Mouse (Mus musculus): ENCODE results near the gene Bcl11b. TPM values are rescaled to one million over a fixed set of nuclear protein-coding genes. Genes with fewer than 3 reads are reported as not detected.

The Bcl11b gene
- total and polyA plus RNA-seq, 3 experiments = 0.77 to 1.3 (median 1.1) TPM

DNA sequence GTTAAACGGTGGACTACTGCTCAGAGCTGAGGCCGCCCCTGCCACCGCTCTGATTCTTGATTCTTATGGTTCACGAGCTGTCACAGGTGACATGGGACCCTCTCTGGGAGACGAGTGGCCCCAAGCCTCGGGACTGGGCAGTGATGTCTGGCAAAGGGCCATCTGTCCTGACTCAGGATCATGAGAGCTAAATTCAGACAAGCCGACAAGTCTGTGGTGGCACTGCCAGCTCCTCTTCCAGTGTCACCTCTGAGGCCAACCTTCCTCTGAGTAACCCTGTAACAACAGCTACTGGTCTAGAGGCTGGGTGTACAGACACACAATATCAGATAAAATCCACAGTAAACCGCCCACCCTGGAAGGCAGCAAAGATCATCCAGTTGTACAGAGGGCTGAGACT, 20.2 kb downstream of the Bcl11b start:
- no peak for TF ChIP-seq CTCF (IDR thresholded peaks at IDR 0.05)
- TF ChIP-seq EP300 (IDR thresholded peaks at IDR 0.05; ENCODE audit: insufficient read depth, low read depth, low read length) = peak; percentile 74
- 60% methylated on average over 8 of the region's 8 CpGs for WGBS
- Histone ChIP-seq H3K27ac (no peak overlapping the region), H3K9ac (ENCODE audit: low read depth, low read length) (no peak overlapping the region), H3K36me3 (ENCODE audit: control insufficient read depth, insufficient read depth, low read length) (no peaks in the 10 kb centered on the region), H3K27me3 (ENCODE audit: control insufficient read depth, insufficient read depth, low read length) (no peaks in the 10 kb centered on the region; the same call in 1 of the 2 replicates), H3K4me3 (no peak overlapping the region), H3K4me1 (ENCODE audit: control insufficient read depth, insufficient read depth, low read length) (no peaks in the 10 kb centered on the region), H3K79me2 (replicated peaks; ENCODE audit: control insufficient read depth, insufficient read depth, low read length) (no peaks in the 10 kb centered on the region)
- intact Hi-C loops (cut with DNase I) = no loop called here
- peak; percentile 33 to 55 for DNase-seq

DNA sequence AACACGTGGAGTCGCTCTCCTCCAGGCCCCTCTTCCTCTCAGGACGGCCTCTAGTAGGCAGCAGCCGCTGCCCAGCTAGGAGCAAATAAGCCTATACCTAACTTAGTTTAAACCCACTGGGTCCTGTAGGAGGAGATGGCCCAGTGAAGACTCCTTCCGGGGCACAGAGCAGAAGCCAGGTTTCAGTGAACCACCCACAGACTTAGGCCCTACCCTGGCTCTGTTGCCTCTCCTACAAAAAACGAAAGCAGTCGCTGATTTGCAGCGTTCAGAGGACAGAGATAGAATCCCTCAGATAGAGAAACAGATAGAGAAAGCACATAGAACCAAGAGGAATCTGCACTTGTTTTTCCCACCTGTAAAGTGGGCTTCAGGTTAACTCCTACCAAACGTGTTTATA, 21.1 kb downstream of the Bcl11b start:
- no peak for DNase-seq
- Histone ChIP-seq H3K27me3 (ENCODE audit: control insufficient read depth, insufficient read depth, low read length) (no peaks in the 10 kb centered on the region; the same call in 1 of the 2 replicates), H3K79me2 (replicated peaks; ENCODE audit: control insufficient read depth, insufficient read depth, low read length) (no peaks in the 10 kb centered on the region), H3K4me3 (no peak overlapping the region), H3K36me3 (ENCODE audit: control insufficient read depth, insufficient read depth, low read length) (no peaks in the 10 kb centered on the region), H3K4me1 (ENCODE audit: control insufficient read depth, insufficient read depth, low read length) (no peaks in the 10 kb centered on the region), H3K27ac (no peak overlapping the region), H3K9ac (ENCODE audit: low read depth, low read length) (no peak overlapping the region)
- TF ChIP-seq EP300 (IDR thresholded peaks at IDR 0.05; ENCODE audit: insufficient read depth, low read depth, low read length) (no peak), CTCF (IDR thresholded peaks at IDR 0.05) (no peak), POLR2A (IDR thresholded peaks at IDR 0.05; ENCODE audit: insufficient read depth, low read depth, low read length) (no peak)
- 86% methylated on average over 9 of the region's 9 CpGs for WGBS
- intact Hi-C loops (cut with DNase I) = no loop called here

DNA sequence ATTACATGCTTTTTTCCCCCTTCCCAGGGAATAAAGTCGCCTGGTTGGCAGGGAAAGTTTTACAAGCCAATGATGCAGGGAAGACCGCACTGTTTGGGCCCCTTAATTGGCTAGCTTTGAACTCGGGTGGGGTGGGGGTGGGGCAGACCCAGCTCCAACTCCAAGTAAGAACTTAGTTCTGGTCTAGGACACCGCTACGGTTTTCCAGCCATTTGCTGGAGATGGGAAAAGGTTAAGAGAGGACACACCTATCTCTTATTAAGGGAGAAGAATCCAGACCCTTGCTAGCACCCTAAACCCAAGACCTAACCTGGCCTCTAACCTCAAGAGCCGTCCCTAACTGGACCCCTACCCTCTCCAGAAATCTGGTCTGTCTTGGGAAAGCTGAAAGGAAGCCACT, 22.2 kb downstream of the Bcl11b start:
- no peaks in the 10 kb centered on the region for H3K36me3 ChIP-seq (ENCODE audit: control insufficient read depth, insufficient read depth, low read length)
- 74% methylated on average over 6 of the region's 6 CpGs for WGBS
- no peak for TF ChIP-seq EP300 (IDR thresholded peaks at IDR 0.05; ENCODE audit: insufficient read depth, low read depth, low read length)
- TF ChIP-seq CTCF (IDR thresholded peaks at IDR 0.05) = no peak
- TF ChIP-seq POLR2A (IDR thresholded peaks at IDR 0.05; ENCODE audit: insufficient read depth, low read depth, low read length) = no peak
- H3K79me2 ChIP-seq (replicated peaks; ENCODE audit: control insufficient read depth, insufficient read depth, low read length) = no peaks in the 10 kb centered on the region
- DNase-seq = no peak
- H3K27ac ChIP-seq = no peak overlapping the region
- H3K9ac ChIP-seq (ENCODE audit: low read depth, low read length) = no peak overlapping the region
- intact Hi-C loops (cut with DNase I) = no loop called here
- H3K4me1 ChIP-seq (ENCODE audit: control insufficient read depth, insufficient read depth, low read length) = no peaks in the 10 kb centered on the region
- H3K4me3 ChIP-seq = no peak overlapping the region
- no peaks in the 10 kb centered on the region; the same call in 1 of the 2 replicates for H3K27me3 ChIP-seq (ENCODE audit: control insufficient read depth, insufficient read depth, low read length)

DNA sequence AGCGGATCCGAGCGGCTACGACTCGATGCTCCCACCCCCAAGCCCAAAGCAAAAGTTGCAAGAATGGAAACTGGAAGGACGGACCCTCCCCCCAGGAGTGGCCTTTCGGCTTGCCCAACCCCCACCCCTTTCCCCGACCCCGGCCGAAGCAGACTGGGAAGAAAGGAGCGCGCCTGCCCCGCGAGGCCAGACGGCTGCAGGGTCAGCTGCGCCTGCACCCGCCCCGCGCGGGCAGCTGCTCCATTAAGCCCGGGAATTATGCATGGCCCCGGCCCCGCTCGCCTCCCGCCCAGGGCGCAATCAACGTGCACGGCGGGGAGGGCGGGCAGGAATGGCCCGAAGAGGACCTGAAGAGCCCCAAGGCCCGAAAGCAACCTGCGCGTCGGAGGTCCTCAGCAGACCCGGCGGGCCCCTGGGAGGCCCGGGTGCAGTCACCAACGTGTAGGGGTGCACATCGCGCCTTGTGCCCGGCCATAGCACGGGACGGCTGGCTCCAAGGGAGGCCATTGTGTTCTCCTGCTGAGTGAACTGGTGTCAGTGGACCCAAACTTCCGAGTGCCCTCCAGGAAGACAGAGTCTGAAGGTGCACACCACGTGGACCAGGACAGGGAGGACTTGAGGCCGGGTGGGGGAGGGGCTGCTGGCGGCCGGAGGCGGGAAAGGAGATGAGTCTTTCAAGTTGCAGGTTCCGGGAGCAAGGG, 23.0 kb downstream of the Bcl11b start:
- Histone ChIP-seq H3K4me3 (peak overlapping the region; percentile 43), H3K36me3 (ENCODE audit: control insufficient read depth, insufficient read depth, low read length) (no peaks in the 10 kb centered on the region), H3K4me1 (ENCODE audit: control insufficient read depth, insufficient read depth, low read length) (no peaks in the 10 kb centered on the region), H3K27ac (no peak overlapping the region), H3K79me2 (replicated peaks; ENCODE audit: control insufficient read depth, insufficient read depth, low read length) (no peaks in the 10 kb centered on the region), H3K9ac (ENCODE audit: low read depth, low read length) (peak overlapping the region; percentile 46), H3K27me3 (ENCODE audit: control insufficient read depth, insufficient read depth, low read length) (no peaks in the 10 kb centered on the region; the same call in 1 of the 2 replicates)
- no peak for DNase-seq
- TF ChIP-seq CTCF (IDR thresholded peaks at IDR 0.05) (no peak), POLR2A (IDR thresholded peaks at IDR 0.05; ENCODE audit: insufficient read depth, low read depth, low read length) (no peak), EP300 (IDR thresholded peaks at IDR 0.05; ENCODE audit: insufficient read depth, low read depth, low read length) (no peak)
- WGBS = 4% methylated on average over 51 of the region's 51 CpGs
- intact Hi-C loops (cut with DNase I) = no loop called here

DNA sequence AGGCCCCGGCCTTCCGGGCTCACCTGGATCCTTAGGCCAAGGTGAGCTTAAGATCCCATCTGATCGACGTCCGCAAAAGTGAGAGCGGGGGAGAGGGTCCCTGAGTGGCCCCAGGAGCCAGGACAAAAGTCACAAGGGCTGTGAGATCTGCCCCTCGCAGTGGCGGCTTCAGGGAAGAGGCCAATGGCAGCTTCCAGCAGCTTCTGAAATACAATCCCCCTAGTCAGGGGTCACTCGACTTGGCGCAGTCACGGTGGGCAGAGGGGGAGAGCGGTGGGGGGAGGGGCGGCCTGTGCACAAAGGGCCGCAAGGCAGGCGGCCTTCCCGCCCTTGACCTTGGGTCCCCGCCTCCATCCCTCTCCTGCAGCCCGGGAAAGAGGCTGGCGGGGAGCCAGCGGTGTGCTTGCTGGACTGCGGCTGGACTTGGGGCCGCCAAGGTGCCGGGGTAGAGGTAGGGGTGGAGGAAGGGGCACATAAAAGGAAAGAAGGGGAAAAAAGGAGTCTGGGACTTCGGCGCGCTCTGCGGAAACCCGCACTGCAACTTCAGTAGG, 23.6 kb downstream of the Bcl11b start:
- Histone ChIP-seq H3K9ac (ENCODE audit: low read depth, low read length) (peak overlapping the region; percentile 46), H3K27ac (no peak overlapping the region)
- DNase-seq = peak; percentile 47 to 50

DNA sequence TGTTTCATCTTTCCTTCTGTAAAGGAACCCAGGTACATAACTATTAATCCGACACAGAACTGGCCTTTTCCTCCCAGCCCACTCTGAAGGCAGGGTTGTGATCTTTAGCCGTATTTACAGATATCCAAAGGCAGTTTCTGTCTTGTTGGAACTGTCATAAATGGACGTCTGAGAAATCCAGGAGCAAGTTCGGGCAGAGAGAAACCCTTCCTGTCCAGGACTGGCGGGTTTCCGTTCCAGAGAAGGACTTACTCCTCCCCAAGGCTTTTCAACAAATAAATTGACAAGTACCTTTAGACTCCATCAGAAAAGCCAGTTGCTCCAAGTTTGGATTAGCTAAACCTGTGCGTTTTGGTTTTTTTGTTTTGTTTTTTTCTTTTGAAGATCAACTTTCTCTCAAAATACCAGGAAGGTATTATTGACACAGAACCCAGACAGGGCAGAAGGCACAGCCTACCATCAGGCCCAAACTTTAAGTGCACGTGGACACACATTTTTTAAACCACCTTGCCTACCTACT, 24.6 kb downstream of the Bcl11b start:
- intact Hi-C loops (cut with DNase I) = no loop called here
- Histone ChIP-seq H3K4me3 (no peak overlapping the region), H3K36me3 (ENCODE audit: control insufficient read depth, insufficient read depth, low read length) (no peaks in the 10 kb centered on the region), H3K9ac (ENCODE audit: low read depth, low read length) (no peak overlapping the region), H3K27me3 (ENCODE audit: control insufficient read depth, insufficient read depth, low read length) (no peaks in the 10 kb centered on the region; the same call in 1 of the 2 replicates), H3K79me2 (replicated peaks; ENCODE audit: control insufficient read depth, insufficient read depth, low read length) (no peaks in the 10 kb centered on the region), H3K4me1 (ENCODE audit: control insufficient read depth, insufficient read depth, low read length) (no peaks in the 10 kb centered on the region), H3K27ac (no peak overlapping the region)
- TF ChIP-seq EP300 (IDR thresholded peaks at IDR 0.05; ENCODE audit: insufficient read depth, low read depth, low read length) (no peak), POLR2A (IDR thresholded peaks at IDR 0.05; ENCODE audit: insufficient read depth, low read depth, low read length) (no peak), CTCF (IDR thresholded peaks at IDR 0.05) (no peak)
- WGBS = 82% methylated on average over 8 of the region's 8 CpGs
- DNase-seq = no peak

More for the DNA sequence above, 23.6 kb downstream of the Bcl11b start:
- no peaks in the 10 kb centered on the region for H3K4me1 ChIP-seq (ENCODE audit: control insufficient read depth, insufficient read depth, low read length)
- TF ChIP-seq EP300 (IDR thresholded peaks at IDR 0.05; ENCODE audit: insufficient read depth, low read depth, low read length) (no peak), CTCF (IDR thresholded peaks at IDR 0.05) (no peak), POLR2A (IDR thresholded peaks at IDR 0.05; ENCODE audit: insufficient read depth, low read depth, low read length) (no peak)
- H3K79me2 ChIP-seq (replicated peaks; ENCODE audit: control insufficient read depth, insufficient read depth, low read length) = no peaks in the 10 kb centered on the region
- 19% methylated on average over 27 of the region's 28 CpGs for WGBS
- no peaks in the 10 kb centered on the region for H3K36me3 ChIP-seq (ENCODE audit: control insufficient read depth, insufficient read depth, low read length)
- H3K27me3 ChIP-seq (ENCODE audit: control insufficient read depth, insufficient read depth, low read length) = no peaks in the 10 kb centered on the region; the same call in 1 of the 2 replicates
- intact Hi-C loops (cut with DNase I) = no loop called here
- peak overlapping the region; percentile 43 for H3K4me3 ChIP-seq
